Mouse (Mus musculus): ENCODE results near the gene Mrps5. TPM values are rescaled to one million over a fixed set of nuclear protein-coding genes. Genes with fewer than 3 reads are reported as not detected.

Mrps5 gene
- total RNA-seq (2014; rRNA removed) (69.4 and 87.5 TPM in 2 replicates), polyA plus RNA-seq (2015; fragmentation: Nextera tagmentation; extraction: Ambion mirVana) (134 and 140 TPM in 2 replicates)

DNA sequence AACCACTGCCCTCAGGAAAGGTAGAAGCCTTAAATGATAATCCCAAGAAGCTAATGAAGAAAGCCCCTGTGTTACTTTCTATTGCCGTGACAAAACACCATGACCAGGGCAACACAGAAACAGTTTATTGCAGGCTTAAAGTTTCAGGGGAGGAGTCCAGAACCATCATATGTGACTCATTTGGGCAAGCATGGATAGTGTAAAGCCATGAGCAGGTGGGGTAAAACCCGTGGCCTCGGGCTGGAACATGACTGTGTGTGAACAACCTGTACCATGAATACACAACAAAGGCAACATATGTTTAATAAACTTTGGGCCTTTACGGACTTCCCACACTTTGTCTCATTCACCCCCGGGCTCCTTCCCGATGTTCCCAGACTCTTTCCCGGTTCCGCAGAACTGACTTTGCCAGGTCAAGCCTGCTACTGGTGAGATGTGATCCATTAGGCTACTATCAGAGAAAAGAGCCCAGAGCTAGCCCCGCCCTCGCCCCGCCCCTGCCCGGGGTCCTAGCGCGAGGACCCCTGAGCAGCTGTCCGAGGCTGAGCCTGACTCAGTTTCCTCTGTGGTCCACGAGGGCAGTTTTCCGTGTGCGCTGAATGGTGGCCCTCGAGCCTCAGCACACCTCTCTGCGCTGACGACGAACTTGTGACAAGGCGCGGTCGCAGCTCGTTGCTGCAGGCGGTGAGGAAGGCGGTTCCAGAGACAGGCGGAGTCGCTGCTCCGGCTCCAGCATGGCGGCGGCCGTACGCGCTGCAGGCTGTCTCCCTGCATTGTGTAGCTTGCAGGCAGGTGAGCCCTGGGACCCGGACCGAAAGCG, at the start of gene Mrps5, which contains the start of gene Zfp661:
TSS of gene Mrps5 (plus strand) at position 529 of the 820 bp plus-strand sequence.
TSS of gene Zfp661 (minus strand) at position 401 of the 820 bp plus-strand sequence.
- Histone ChIP-seq H3K27me3 (ENCODE audit: insufficient read depth, low read length) (no peaks in the 10 kb centered on the region), H3K4me2 (ENCODE audit: low read depth, low read length, poor library complexity, severe bottlenecking) (peak within 1 kb of the TSS; percentile 74), H3K4me1 (ENCODE audit: insufficient read depth, low read length) (peaks cover 11% of the 10 kb centered on the region; the same call in 1 of the 2 replicates), H3K9me3 (ENCODE audit: low read length) (no peaks in the 10 kb centered on the region), H3K9ac (replicated peaks; ENCODE audit: low read length, poor library complexity, severe bottlenecking) (peak within 1 kb of the TSS; percentile 89), H3K36me3 (ENCODE audit: insufficient read depth, low read length) (no peaks in the 10 kb centered on the region), H3K27ac (ENCODE audit: low read depth, low read length) (peak within 1 kb of the TSS; percentile 94), H3K4me3 (ENCODE audit: low read depth, low read length) (peak within 1 kb of the TSS; percentile 93)
- no peak for TF ChIP-seq CTCF (IDR thresholded peaks at IDR 0.05)
- WGBS = 5% methylated on average over 39 of the region's 39 CpGs
- DNase-seq (ENCODE audit: low spot score) = peak; percentile 79
- peak; percentile 87 for ATAC-seq (ENCODE audit: low FRiP score)

- ATAC-seq (ENCODE audit: low FRiP score) = no peak
- 73% methylated on average over 3 of the region's 3 CpGs for WGBS
- Histone ChIP-seq H3K36me3 (ENCODE audit: insufficient read depth, low read length) (no peaks in the 10 kb centered on the region), H3K9ac (replicated peaks; ENCODE audit: low read length, poor library complexity, severe bottlenecking) (no peak overlapping the region), H3K27ac (ENCODE audit: low read depth, low read length) (no peak overlapping the region), H3K4me1 (ENCODE audit: insufficient read depth, low read length) (no peaks in the 10 kb centered on the region), H3K4me2 (ENCODE audit: low read depth, low read length, poor library complexity, severe bottlenecking) (no peak overlapping the region), H3K27me3 (ENCODE audit: insufficient read depth, low read length) (peaks cover 27% of the 10 kb centered on the region), H3K4me3 (ENCODE audit: low read depth, low read length) (no peak overlapping the region), H3K9me3 (ENCODE audit: low read length) (no peaks in the 10 kb centered on the region)
- TF ChIP-seq CTCF (IDR thresholded peaks at IDR 0.05) = no peak
- no peak for DNase-seq (ENCODE audit: low spot score)
These were observed 49.5 kb upstream of the Mrps5 start for GRCm38 (mm10) chr2:127537548-127537947.

GRCm38 (mm10) chr2:127539494-127539893, 47.5 kb upstream of the Mrps5 start:
- peaks cover 30% of the 10 kb centered on the region for H3K27me3 ChIP-seq (ENCODE audit: insufficient read depth, low read length)
- no peak overlapping the region for H3K4me3 ChIP-seq (ENCODE audit: low read depth, low read length)
- H3K4me1 ChIP-seq (ENCODE audit: insufficient read depth, low read length) = no peaks in the 10 kb centered on the region
- no peaks in the 10 kb centered on the region for H3K36me3 ChIP-seq (ENCODE audit: insufficient read depth, low read length)
- no peak overlapping the region for H3K27ac ChIP-seq (ENCODE audit: low read depth, low read length)
- ATAC-seq (ENCODE audit: low FRiP score) (no peak), DNase-seq (ENCODE audit: low spot score) (peak; percentile 22)
- TF ChIP-seq CTCF (IDR thresholded peaks at IDR 0.05) = peak; percentile 52
- H3K9me3 ChIP-seq (ENCODE audit: low read length) = no peaks in the 10 kb centered on the region
- 29% methylated on average over 4 of the region's 4 CpGs for WGBS
- H3K9ac ChIP-seq (replicated peaks; ENCODE audit: low read length, poor library complexity, severe bottlenecking) = no peak overlapping the region
- H3K4me2 ChIP-seq (ENCODE audit: low read depth, low read length, poor library complexity, severe bottlenecking) = no peak overlapping the region

DNA sequence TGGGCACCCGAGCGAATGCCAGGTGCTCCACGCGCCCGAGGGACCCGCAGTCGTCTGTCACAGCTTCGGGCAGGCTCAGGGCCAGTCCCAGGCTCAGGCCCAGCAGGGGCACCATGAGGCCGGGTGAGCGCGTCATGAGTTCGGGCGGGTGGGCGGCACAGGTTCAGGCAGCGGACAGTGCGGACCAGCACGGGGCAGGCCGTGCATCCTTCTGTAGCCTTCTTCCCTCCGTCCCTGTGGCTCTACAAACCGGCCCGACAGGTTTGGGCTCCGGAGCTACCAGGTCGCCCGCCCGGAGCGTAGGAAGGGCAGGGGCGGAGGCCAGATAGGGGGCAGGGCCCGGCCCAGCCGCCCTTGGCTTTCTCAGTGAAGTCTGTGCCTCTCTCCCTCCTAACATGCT, 45.8 kb upstream of the Mrps5 start, which contains the start of gene Prom2:
TSS of gene Prom2 (minus strand) at position 283 of the 400 bp plus-strand sequence.
- Histone ChIP-seq H3K4me2 (ENCODE audit: low read depth, low read length, poor library complexity, severe bottlenecking) (peak within 1 kb of the TSS; percentile 24; the same call in 1 of the 2 replicates), H3K9ac (replicated peaks; ENCODE audit: low read length, poor library complexity, severe bottlenecking) (no peak within 1 kb of the TSS), H3K4me3 (ENCODE audit: low read depth, low read length) (no peak within 1 kb of the TSS), H3K27me3 (ENCODE audit: insufficient read depth, low read length) (peaks cover 30% of the 10 kb centered on the region), H3K4me1 (ENCODE audit: insufficient read depth, low read length) (no peaks in the 10 kb centered on the region), H3K27ac (ENCODE audit: low read depth, low read length) (no peak within 1 kb of the TSS), H3K36me3 (ENCODE audit: insufficient read depth, low read length) (no peaks in the 10 kb centered on the region), H3K9me3 (ENCODE audit: low read length) (no peaks in the 10 kb centered on the region)
- no peak for DNase-seq (ENCODE audit: low spot score)
- TF ChIP-seq CTCF (IDR thresholded peaks at IDR 0.05) = no peak
- no peak for ATAC-seq (ENCODE audit: low FRiP score)
- 5% methylated on average over 29 of the region's 29 CpGs for WGBS

GRCm38 (mm10) chr2:127541697-127542096, 45.3 kb upstream of the Mrps5 start:
- Histone ChIP-seq H3K9ac (replicated peaks; ENCODE audit: low read length, poor library complexity, severe bottlenecking) (no peak overlapping the region), H3K9me3 (ENCODE audit: low read length) (no peaks in the 10 kb centered on the region), H3K27ac (ENCODE audit: low read depth, low read length) (no peak overlapping the region), H3K27me3 (ENCODE audit: insufficient read depth, low read length) (peaks cover 30% of the 10 kb centered on the region), H3K4me1 (ENCODE audit: insufficient read depth, low read length) (no peaks in the 10 kb centered on the region), H3K36me3 (ENCODE audit: insufficient read depth, low read length) (no peaks in the 10 kb centered on the region), H3K4me3 (ENCODE audit: low read depth, low read length) (no peak overlapping the region), H3K4me2 (ENCODE audit: low read depth, low read length, poor library complexity, severe bottlenecking) (no peak overlapping the region)
- 87% methylated on average over 2 of the region's 2 CpGs for WGBS
- DNase-seq (ENCODE audit: low spot score) = no peak
- ATAC-seq (ENCODE audit: low FRiP score) = no peak
- no peak for TF ChIP-seq CTCF (IDR thresholded peaks at IDR 0.05)

Measured in midbrain, postnatal 0 days (tissue).